Mouse (Mus musculus) WW6 (cell line): ENCODE data around the gene Fam53b.

Experiments
- DNase-seq: peaks from one replicate; pipeline ENCODE4 v3.0.0-alpha.2; 2013; ENCODE audit warnings: low read depth, low spot score

Gene Fam53b

DNA sequence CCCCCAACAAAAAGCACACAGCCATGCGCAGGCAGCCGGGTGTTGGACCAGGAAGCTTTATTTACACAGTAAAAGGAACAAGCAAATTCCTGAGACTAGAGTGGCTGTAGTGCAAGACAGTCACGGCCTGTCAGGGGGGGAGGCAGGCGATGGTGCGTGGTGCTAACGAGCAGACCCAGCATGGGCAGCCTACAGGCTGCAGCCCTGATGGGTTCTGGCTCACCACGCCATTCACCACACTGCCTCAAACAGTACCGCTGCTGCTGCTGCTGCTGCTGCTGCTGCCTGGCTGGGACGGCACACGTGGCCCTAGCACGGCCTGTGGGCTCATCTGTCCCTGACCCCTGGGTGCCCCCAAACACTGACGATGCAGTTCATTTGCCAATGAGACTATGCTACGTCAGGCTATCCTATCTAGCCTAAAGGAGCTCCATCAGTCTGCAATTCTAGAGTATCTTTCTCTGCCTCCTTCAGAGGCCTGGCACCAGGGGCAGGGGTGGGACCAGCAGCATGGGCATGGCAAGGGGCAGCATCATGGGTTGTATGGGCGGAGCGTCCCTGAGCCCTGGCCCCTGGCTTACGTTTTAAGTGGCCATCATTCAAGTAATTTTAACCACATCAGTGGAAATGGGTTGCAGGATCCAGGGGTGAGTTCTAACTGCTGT, 101.5 kb downstream of the Fam53b start:
- DNase-seq = no peak

DNA sequence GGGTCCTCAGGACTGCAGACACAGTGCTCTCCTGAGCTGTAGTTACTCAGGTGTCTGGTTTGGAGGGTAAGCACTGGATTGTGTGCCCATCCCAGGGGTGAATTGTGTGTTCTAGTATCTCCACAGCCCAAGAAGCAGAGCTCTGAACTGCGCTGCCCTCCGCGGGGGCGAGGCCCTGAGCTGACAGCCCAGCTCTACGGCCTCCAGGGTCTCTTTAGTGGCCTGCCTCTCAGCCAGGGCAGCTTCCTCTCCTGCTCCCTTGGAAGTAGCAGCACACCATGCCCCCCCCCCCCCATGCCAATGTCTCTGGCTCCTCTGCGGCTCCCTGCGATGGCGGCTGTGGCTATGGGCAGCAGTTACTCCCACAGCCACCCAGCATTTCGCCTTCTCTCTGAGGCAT, 102.1 kb downstream of the Fam53b start:
- no peak for DNase-seq

DNA sequence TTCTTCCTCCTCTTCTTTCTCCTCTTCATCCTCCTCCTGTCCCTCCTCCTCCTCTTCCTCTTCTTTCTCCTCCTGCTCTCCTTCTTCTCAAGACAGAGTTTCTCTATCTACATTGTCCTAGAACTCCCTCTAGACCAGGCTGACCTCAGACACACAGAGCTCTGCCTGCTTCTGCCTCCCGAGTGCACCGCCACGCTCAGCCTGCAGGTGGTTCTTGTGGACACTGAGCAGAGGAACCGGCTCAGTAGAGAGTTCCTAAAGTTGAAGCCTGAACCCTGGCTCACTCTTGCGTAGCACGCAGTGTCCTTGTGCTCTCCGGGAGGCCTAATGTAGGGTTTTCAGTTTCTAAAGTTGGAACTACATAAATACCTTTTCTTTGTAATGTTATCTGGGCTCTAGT, 108.6 kb downstream of the Fam53b start:
- no peak for DNase-seq

DNA sequence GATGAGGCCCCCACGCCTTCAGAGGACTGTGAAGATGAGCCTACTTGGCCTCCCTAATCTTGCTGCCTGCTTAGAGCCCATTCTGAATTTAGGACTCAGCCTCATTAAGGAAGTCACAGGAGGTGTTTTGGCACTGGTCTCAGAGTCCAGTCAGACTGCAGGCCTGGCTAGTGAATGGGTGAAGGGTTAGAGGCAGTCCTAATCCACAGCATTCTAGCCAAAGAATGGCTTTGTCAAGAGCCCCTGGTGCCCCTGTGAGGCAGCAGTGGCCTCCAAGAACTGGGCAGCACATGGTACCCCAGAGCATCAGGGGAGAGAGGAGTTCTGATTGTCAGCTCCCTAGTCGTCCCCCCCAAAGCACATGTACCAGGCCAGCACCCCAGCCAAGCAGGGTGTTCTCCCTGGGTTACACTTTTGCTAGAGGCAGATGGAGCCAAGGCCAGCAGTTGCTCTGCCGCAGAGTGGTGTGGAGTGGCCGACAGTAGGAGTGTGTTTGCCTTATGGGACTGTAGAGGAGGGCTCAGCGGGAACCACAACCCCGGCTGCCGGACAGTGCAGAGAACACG, 109.3 kb downstream of the Fam53b start:
- DNase-seq = no peak

DNA sequence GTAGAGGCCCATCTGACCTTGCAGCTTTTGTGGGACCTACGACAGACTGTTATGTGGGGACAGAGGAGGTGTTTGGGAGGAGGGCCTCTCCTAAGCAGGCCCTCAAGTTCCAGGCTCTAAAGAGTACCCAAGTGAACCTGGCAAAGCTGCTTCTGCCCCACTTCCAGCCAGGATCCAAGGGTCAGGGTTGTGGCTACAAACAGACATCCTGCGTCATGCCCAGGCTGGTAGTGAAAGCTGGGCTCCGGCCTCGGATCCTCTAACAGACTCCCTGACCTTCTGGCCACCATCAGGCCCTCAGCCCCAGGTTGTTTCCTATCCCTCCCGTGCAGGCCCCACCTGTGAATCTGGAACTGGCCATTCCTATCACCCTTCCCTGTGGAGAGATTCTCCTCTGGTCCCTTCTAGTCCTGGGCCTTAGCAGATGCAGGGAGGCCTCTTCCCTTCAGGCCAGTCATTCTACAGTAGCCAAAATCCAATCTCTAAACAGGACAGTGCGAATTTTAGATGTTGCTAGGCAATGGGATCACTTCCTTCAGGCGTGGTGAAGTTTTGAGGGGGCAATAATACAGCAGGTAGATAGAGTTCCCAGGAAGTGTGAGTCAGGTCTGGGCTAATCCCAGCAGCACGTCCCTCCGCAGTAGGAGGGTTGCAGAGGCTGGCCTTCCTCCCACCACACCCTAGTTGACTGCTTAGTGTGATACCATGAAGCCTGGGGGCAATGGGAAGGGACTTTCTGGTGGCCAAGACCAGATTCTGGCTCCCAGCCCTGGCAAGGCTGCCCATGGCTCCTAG, 110.0 kb downstream of the Fam53b start:
- DNase-seq = no peak

DNA sequence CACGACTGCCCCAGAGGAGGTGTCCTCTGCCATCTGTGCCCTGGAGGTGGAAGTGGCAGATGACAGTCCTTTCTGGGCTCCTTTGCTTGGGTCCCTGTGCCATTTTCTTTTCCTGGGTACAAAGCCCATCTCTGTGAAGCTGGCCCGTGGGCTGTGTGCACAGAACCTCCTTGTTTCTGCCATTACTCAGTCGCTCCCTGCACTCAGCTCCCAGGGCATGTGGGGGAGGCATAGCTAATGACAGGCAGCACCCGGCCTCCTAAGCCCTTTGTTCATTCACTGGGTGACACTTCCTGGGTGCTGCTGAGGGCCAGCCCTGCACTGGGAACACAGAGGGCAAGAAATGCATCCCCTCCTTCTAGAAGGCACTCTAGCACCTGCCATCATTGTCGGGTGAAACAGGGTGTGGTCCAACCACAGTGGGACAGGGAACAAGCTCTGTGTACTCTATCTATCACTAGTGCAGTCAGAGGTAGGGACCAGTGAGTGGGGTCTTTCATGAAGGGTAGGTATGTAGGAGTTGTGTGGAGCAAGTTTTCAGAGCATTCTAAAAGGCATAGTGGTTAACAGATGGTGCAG, 111.1 kb downstream of the Fam53b start:
- DNase-seq = no peak

DNA sequence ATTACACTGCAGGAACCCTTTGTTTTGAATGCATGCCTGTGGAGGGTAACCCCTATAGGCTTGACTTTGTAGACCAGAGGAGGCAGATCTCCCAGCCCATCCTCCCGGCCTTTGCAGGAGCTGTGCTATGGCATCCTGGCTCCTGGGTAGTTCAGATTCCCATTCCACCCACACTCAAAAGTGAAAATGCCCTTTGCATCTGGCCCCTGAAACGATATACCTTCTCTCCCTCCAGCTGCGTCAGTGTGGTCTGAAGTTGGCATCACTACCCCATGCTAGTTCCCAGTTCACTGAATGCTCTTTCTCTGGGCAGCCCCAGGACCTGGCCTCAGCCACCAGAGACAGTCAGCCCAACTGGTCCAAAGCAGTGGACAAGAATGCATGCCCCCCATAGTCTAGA, 111.7 kb downstream of the Fam53b start:
- DNase-seq = no peak

DNA sequence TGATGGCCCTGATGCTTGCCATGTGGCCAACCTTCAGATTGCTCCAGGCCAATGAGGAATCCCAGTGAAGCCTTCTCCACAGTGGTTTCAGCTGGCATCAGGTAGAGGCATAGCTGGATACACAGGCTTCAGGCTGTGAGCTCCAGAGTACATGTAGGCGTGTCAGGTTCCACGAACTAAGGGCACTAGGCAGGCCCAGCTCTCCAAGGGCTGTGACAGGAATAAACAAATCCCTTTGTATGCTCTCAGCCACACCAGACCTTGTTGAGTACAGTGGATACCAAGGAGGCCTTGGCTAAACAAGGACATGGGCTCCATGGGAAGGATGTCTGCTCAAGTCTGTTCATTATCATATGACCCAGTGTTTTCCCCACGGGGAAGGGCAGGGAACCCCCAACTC, 112.3 kb downstream of the Fam53b start:
- no peak for DNase-seq

DNA sequence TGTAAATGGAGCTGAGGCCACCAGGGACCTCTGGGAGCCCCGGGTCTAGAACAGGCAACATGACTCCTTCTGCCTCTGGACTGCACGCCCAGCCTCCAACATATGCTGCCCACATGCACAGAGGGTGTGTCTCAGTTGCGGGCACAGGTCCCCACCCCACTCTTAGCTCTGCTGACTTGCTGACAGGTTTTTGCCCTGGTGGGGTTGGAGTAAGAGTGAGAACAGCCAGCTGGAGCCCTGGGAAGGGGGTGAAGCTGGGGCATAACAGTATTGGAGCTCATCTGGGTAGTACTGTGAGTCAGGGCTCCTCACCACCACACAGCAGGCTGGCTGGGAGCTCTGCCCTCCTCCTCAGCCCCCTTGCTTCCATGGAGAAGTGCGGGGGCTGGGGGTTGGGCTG, 113.6 kb downstream of the Fam53b start:
- DNase-seq = no peak

DNA sequence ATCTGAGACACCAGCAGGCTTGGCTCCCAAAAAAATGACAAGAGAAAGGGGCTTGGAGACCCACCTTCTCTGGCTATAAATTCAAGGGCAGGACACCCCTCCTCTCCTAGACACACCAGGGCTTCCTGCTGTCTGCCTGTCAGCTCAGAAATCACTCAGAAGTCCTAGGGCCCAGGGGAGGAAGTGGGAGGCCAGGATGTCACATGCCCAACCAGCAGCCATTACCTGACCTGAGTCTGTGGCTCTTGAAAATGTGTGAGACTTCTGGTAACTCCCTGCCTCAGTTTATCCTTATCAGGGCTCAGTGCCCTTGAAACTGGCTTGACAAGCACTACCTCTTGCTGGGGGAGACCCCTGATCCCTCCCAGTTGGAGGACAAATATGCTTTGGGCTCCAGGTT, 114.0 kb downstream of the Fam53b start:
- no peak for DNase-seq

DNA sequence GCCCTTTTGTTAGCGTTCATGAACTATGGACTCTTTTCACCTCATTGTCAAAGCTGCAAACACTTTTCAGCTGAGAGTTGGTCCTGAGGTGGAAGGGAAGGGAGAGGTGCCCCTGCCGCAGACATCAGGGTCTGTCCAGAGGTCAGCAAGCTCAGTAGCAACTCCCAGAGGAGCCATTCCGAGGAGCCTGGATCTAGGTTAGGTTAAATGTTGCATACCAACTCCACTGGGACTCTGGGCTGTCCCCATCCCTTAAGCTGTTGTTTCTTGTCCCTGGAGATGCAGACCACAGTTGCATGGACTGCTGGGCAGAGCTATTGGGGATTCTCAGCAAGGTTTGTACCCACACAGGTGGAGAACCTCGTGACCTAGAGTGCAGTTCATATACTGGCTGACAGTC, 114.5 kb downstream of the Fam53b start:
- DNase-seq = no peak

DNA sequence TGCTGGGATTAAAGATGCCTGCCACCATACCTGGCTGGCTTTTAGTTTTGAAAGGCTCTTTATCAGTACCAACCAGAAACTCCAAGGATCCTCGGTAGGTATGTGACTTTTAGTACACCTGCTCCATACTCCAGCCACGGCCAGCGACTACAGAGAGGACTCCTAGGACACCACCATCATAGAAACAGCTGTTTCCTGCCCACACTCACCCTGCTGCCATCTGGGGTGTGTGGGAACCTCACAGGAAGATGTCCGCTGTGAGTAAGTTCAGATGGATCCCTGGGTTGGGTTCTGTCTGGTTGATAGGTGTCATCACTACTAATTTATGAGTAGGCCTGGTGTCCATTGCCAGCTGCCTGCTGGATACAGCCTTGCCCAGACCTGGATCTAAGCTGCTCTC, 114.9 kb downstream of the Fam53b start:
- DNase-seq = no peak

DNA sequence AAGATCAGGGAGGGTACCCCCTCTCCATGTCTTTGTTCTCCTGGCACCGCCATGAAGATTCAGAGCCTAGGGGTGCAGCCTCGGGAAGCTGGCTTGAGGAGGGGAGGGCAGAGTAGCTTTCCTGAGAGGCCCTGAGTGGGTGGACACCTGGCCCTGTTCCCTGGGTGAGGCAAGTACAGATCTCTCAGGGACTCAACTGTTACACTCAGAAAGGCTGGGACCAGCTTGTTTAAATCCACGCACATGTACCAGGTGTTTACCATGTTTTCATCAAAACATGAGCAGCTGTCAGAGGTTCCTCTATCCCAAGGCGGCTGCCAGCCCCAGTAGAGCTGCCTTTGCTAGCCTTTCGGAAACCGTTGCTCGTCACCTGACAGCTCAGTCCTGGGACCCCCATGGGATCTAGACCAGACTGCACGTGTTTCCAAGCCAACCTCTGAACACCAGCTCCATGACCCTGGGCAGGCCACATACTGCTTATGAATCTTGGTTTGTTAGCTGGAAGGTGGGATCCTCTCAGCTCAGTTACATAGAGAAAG, 116.4 kb downstream of the Fam53b start:
- no peak for DNase-seq

DNA sequence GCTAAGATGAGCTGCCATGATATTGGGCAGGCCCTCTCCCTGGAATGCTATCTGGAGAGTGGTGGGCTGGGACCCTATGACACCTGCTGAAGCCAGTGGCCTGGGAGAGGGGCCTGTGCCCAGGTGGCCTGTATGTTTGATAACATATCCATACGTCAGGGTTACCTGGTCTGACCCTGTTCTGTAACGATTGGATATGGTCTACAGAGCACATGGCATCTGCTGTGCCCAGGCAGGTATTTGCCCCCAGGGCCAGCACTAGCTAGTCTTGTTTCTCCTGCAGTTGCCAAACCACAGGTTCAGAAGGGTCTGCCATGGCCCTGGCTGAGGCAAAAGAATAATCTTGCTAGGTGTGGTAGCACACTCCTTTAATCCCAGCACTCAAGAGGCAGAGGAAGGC, 120.1 kb downstream of the Fam53b start:
- no peak for DNase-seq

DNA sequence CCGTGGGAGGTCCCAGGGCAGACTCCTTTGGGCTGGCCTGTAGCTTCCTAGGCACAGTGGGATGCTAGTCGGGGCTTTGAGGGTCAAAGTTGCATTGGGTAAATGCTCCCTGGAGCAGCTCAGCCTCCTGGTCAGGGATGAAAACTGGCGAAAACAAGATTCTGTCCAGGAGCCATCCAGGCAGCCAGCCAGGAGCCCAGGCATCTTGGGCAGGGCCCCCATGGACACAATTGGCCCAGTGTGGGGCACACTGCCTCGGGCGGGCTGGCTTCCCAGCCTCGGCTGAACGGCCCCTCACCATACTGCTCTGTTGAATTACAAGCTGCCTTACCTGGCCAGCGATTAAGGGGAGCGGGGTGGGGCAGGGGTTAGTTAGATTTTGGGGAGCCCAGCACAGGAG, 121.0 kb downstream of the Fam53b start:
- no peak for DNase-seq

DNA sequence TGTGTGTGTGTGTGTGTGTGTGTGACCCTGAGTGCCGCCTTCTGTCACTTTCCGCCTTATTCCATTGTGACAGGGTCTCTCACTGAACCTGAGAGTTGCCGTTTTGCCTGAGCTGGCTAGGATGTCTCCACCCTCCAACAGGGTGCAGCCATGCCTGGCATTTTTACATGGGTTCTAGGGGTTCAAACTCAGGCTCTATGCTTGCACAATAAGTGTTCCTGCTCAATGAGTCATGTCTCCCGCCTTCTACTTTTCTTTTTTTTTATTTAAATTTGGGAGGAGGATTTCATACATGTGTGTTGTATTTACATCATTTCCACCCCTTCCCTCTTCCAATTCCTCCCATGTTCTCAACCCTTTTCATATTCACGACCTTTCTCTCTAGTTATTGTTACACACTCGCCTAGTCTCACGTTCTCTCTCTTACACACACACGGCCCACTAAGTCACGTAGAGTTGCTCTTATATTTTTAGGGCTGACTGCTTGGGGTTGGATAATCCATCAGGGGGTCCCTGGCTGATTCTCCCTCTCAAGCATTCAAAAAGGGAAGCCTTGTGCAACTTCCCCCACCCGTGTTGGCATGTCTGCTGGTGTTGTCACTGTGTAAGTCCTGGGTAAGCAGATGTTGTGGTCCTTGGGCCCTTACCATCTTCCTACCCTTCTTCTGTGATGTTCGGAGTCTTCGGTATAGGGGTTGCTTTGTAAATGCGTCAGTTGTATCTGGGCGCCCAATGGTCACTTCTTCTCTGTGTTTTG, 122.8 kb downstream of the Fam53b start:
- no peak for DNase-seq

DNA sequence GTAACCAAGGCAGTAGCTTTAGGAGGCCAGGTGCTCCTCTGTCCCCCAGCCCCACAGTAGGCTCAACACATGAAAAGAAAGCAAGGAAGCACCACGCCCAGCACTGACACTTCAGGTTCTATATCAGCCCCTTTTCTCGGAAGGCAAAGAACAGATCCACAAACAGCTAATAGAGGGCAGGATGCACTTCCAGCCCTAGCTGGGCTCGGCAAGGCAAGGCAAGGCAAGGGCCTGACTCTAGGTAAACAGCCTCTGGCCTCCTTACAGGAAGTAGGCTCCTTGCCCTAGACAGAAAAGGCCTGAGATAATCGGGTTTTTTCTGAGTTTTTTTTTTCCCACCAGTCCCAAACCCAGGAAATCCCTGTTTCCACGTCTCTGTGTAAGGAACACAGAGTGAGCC, 124.0 kb downstream of the Fam53b start:
- DNase-seq = no peak

DNA sequence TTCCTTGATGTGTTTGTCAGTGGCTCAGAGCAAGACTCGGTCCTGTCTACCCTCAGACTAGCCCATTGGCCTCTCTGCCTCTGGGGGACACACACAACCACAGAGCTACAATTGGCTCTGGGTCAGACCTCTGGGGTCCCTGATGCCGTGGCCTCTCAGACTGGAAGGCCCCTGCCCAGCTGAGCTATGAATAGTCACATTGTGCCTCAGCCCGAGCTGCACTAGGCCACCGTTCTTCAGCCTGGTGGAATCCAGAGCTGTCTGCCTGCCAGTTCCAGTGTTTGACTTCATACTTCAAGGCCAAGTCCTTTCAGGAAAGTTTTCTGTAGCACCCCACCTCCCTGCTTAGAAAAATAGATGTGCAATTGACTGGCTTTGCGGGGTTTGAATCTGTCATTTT, 125.0 kb downstream of the Fam53b start:
- no peak for DNase-seq

DNA sequence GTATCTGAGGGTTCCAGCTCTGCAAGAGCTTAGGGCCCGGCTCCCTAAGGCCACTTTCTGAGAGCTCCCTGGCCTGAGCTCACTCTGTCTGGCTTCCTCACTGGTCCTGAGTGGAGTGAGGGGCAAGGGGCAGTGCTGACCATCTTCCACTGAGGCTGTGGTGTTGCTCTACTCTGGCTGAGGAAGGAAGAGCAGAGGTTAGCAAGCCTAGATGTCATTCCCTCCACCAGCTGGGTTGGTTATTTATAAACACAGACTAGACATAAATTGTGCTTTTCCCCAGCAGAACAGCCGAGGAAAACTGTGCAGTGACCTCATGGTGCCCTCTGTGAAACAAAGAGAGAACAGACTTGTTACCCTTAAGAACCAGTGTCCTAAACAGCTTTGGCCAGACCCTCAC, 125.8 kb downstream of the Fam53b start:
- DNase-seq = no peak

DNA sequence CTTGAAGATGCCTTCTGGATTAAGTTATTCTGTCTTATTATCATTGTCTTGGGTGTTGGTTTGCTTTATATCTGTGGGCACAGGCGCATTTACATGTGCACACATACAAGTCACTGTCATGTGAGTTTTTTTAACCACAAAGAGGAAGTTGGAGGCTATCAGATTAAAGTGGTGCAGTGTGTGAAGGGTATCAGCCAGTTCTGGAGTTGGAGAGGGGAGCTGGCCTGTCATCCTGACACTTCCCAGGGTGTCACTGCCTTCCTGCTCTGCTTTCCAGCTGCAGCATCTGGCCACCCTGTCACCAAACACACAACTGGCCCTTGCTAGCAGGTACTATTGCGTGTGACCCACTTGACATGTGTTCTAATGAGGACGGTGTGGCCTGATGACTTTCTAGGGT, 127.2 kb downstream of the Fam53b start:
- no peak for DNase-seq

DNA sequence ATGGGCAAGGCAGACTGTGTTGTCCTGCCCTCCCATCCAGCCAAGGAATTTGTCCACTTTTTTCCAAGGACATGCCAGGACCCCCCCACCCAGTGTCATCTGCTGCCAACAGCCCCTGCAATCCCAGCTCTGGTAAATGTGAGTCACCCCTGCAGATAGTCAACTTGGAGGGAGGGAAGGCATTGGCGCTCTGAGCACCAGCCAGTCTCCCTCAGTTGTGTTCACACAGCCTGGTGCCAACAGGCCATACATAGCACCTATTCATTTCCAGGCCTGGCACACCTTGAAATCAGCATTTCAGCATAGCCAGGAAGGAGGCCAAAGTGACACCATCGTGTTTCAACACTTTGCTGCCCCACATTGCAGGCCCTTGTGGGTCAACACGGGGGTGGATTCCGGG, 129.8 kb downstream of the Fam53b start:
- no peak for DNase-seq

DNA sequence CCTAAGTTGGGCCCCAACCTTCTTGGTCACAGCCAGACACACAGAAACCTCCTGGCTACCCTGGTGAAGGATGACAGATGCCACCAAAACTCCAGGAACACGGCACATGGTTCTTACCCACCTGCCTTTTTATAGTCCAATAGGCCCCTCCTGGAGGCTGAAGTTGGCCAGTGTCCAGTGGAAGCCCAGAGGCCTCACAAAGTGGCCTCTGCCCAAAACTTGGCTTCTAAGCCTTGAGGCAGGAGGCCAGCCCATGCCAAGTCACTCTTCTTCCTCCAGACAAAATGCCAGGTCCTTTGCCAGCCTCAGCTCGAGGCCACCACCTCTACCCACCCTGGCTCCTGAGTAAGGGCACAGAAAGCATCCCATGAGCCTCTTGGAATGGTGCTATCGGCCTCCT, 130.8 kb downstream of the Fam53b start:
- DNase-seq = no peak
